Mouse (Mus musculus) kidney, postnatal 10 days (tissue): ENCODE measurements around the gene Auts2.
"Not testable (repeated sequence)": the region's sequence is repeated elsewhere in the genome, so short reads cannot be mapped to it uniquely, and the experiment has no call there.

ENCODE experiments used
- DNase-seq: peaks from one replicate; pipeline ENCODE4 v3.0.0; 2021; ENCODE audit warnings: mixed read lengths

Auts2 gene

DNA sequence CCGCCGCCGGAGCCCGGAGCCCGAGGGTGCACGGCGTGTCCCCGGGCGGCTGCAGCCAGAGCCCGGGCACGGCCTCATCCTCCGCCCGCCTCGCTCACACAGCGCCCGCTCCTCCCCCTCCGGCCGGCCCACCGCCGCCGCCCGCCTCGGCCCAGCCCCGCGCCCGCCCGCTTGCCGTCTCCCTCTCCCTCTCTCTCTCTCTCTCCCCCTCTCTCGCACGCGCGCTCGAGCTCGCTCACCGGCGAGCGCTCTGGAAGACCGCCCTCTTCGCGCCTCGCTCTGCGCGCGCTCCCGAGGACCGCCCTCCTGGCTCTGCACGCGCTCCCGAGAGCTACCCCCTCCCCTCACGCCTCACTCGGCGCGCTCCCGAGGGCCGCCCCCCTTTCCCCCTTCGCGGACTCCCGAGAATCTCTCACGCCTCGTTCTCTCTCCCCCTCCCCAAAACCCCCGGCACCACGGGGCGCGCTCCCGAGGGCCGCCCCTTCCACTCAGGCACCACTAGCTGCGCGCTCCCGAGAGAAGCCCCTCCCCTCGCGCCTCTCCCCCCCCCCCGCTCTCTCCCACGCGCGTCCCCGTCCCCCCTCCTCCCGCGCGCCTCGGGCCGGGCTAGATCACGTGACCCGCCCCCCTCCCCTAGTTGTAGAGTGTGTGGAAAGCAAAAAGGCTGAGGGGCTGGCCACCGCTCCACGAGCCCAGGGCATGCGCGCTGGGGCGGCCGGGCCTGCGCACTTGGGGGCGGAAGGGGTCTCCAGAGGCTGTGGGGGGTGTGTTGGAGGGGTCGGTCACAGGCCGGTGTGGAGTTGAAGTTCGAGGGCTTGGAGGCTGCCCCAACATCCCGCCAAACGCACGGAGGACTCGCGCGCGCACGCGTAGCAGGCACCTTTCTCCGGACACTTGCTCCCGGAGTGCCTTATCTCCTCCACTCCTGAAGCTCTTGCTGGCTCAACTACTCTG lies at the start of gene Auts2:
Auts2 (minus strand) TSS at position 227 of the 954 bp plus-strand sequence.
- DNase-seq = peak; percentile 93

DNA sequence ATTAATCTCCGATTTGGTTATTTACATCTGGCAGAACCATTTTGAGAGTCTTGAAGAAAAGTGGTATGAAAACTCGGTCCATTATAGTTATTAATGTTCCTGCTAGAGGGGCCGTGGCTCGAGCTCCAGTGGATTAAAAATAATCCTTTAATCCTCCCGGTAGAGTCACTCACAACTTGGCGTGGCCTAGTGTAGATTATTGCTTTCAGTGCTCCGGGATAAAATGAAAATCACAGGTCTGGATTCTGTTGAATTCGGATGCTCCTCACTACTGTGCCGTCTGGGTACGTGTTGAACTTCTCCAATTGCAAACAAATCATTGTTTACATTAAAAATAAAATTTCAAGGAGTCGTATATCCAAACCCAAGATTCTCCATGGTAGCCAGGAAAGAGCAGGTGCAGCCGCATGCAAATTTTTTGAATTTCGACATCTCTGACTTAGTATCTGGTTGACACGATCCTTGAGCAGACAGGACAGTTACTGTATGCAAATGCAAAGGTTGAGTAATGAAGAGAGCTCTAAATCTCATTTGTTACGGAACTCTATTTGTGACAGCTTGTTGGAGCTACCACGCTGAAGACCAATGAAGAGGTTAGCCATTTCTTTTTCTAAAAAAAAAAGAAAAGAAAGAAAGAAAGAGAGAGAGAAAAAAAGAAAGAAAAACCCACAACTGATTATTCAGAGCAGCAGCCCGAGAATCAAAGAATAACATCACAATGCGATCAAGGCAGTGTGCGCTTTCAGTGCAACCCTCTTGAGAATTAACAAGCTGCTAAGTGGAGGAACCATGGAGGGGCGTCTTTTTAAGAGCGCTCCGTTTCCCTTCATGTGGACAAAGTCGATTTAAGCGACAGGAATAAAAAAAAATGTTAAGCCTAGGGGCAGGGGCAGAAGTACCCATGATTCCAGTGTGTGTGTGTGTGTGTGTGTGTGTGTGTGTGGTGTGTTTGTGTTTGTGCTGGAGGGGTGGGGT lies 48.9 kb upstream of the Auts2 start:
- DNase-seq = no peak

DNA sequence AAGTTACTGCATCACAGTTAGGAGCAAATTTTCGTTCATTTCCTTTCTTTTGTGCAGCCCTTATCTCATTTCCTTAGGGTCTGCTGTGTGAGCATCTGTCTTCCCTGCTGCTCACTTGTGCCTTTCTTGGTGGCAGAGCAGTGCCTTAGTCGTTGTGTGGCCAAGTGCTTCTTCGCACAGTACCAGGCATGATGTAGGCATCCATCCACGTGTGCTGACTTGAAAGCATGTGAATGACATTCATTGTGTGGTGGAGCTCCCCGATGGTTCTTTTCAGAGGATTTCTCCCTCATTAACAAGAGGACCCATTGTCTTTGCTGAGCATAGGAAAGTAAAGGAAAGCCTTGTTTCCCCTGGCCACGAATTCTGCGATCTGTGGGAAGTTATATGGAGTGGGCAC lies 36.6 kb upstream of the Auts2 start:
- DNase-seq = no peak

DNA sequence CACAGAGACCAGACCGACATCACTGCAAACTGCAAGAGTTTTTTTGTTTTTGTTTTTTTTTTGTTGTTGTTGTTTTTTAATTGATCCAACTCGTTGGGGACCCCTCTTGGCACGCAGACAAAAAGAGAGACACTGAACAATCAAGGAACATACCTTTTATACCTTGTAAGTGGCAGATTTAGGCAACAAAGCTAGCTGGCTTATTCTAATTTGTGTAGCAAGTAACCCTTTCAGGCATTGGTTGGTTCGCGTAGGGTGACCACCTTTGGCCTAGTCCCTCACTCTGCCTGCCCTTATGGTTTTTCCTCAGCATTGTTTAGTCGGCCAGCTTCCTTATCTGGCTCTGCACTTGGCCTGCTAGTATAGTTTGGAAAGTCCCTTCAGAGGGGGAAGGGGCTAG lies 17.6 kb upstream of the Auts2 start:
- DNase-seq = not testable (repeated sequence)

DNA sequence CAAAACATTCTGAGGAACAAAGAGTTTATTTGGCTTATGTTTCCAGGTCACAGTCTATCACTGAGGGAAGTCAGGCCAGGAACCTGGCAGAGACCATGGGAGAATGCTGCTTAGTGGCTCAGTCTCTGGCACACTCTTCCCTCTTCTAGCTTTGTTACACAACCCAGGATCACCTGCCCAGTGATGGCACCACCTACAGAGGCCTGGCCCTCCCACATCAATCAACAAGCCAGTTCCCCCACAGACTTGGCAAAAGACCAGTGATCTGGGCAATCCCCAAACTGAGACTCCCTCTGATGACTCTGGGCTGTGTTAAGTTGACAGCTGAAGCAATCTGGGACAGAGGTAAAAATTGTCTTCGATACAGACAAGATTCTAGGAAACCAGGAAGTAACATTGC lies 2.6 kb upstream of the Auts2 start:
- DNase-seq = no peak

DNA sequence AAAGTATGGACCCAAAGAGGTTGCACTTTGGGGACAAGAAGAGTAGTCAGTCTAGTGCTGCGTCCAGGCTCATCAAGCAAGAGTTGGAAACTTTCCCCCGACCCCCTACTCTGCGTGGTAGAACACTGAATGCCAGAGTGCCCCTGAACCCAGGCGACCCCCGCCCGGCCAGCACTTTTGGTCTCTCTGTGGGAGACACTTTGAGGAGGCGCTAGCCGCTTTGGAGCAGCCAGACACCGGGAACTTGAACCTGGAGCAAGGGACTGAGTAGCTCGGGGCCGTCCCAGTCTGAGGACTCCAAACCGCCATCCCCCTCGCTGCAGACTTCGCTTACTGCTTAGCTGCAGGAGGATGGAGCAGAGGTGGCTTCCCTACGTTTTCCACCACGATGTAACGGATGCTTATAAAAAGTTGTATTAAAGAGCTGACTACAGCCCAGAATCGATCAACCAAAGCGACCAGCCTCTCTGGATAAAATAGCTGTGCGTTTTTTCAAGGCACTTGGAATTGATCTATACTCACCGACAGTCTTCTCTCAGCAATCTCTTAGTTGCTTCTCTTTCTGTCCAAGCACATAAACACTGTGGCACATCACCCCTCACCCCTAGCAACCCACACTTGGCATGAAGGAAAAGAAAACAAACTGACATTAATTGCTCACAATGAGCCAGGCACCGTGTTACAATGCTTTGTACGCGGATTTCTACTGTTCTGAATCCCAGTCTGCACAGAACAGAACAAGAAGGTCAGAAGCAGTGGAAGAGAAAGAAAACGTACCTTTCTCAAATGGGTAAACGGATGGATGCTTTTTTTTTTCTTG lies 1.2 kb upstream of the Auts2 start:
- peak; percentile 34 for DNase-seq

DNA sequence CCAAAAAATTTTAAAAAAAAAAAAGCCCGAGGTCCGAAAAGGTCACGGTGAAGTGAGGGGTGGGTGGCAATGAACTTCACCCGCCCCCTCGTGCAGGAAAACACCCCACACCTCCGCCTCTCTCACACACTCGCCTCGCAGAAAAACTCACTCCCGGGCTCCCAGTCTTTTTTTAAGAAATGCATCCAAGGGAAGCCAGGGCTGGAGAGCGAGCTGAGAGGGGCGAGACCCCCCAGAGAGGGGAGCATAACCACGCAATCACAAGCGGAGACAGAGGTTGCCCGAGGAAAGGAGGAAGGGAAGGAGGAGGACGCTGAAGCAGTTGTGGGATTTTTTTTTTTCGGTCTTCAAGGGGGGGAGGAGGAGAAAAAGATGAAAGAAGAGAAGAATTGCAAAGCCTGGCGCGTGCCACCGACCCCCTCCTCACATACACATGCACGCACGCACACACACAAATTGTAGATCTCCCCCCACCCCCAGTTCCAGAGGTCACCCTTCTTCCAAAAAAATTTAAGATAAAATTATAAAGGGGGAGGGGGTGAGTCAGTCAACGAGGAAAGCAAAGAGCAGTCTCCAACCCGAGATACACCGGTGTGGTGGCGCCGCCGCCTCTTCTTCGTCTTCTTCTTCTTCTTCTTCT lies 643 bp downstream of the Auts2 start:
- peak; percentile 35 for DNase-seq

DNA sequence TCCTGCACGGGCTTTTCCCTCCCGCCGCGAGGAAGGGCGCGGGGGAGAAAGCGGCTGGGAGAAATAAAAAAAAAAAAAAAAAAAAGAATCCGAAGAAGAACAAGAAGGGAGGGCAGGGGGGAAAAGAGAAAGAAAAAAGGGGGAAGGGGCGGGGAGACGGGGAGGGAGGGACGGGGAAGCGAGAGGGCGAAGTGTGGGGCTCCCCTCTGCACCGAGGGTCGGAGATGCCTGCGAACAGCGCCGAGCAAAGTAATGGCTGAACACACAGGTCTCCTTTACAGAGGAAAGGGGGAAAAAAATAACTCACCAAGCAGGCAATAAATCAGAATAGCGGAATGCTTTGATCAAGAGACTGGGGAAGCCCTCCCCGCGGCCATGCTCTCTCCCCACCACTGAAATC lies 1.2 kb downstream of the Auts2 start:
- DNase-seq = peak; percentile 39

DNA sequence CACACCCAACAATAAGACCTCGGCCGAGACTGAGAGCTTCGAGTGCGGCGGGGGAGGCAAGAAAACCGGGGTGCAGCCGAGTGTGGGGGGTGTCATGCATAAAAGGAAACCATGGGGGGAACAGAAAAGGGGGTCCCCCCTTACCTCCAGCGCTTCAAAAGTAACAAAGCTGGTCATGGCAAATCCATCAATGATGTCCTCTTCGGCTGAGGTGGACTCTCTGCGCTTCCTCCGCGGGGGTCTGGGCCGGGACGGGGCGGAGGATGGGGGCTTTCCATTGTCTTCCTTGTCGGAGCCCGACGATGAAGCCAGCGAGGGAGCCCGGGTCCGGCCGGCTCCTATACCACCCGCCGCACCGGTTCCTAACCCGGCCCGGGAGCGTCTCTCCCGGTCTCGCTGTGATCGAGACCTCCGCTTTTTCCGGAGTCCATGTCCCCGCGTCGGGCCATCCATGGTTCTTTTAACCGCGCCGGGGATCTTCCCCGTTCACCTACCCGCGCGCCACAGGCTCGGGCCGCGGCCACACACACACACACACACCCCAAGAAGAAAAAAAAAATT lies 1.7 kb downstream of the Auts2 start:
- peak; percentile 60 for DNase-seq

DNA sequence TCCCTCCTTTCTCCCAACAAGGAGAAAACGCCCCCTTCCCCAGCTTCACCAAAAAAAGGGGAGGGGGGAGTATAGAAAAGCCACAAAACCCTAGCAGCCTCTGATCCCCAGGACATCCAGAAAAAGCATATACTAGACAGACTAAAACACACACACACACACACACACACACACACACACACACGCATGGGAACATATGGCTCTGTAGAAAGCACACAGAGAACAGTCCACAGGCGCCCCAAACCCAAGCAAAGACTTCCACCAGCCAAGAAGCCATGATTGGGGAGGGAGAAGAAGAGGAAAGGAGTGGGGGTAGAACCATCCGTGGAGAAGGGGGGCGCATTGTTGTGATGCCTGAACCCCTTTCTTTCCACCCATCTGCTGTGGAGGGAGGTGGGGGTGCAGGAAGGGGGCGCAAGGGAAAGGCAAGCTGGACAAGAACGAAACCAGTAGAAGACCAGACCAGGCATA lies 2.3 kb downstream of the Auts2 start:
- peak; percentile 28 for DNase-seq

DNA sequence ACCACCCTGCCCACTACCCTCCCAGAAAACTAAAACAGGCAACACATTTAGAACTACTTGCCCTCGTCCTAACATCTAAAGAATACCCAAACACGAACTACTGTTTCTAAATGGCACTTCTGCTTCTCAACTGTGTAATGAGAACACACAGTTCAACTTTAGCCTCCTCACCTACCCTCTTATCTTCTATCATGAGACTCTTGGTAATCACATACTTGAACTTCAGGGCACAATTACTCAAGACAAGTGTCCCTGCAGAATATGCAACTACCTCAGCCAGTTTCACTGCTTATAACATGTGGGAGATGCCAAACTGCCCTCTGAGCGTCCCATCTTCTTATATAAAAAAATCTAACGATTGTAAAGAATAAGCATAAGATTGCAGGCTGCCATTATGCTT lies 5.7 kb downstream of the Auts2 start:
- no peak for DNase-seq

DNA sequence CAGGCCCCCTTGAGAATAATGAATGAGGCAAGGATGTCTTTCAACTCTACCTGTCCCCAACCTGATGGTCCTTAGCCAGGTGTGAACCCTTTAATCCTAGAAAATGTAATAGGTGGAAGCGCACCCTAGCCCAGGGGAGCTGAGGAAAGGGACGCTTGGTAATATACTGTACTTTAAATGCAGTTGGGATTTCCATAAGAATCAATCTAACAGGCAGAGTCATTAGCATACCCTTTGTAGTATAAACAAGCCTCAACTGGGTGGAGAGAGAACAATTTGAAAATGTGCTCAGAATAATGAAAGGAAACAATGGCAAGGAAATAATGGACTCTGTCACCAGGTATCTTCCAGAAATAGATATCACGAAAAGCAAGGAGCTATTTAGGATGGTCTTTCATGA lies 16.7 kb downstream of the Auts2 start:
- no peak for DNase-seq

DNA sequence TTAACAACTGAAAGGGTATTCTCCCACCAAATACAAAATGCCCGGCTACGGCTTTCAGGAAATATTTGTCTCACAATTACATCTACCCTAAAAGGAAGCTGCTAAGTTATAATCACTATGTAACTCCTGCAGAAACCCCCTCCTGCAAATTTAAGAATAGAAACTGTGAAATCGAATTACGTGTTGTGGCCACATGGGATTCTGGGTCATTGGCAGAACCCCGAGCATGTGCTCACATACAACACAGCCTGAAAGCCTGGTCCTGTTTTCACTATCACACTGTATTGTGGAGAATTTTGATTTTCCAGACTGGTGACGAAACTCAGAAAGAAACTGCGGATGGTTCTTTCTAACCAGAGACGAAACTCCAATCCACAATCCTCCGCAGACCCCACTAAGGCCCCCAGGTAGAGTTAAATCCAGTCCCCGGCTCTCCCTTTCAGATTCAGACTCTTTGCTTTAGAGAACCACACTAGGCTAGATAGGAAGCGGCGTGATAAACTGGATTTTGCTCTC lies 21.7 kb downstream of the Auts2 start:
- no peak for DNase-seq

DNA sequence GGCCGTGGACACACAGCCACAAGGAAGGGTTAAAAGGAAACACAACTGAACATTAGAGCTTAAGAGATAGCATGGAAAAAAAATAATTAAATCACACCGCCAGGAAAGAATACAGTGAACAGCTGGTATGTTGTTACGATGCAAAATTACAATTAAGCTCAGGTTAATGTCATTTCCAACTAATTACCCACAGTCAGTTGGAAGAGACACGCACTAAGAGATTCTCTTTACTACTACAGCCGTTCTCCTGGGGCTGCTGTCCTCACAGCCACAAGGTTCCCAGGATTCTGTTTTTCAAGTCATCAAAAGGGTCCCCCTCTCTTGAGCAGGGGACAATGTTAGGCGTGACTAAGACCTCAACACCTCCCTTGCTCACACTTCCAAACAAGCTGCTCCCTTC lies 25.3 kb downstream of the Auts2 start:
- DNase-seq = no peak

DNA sequence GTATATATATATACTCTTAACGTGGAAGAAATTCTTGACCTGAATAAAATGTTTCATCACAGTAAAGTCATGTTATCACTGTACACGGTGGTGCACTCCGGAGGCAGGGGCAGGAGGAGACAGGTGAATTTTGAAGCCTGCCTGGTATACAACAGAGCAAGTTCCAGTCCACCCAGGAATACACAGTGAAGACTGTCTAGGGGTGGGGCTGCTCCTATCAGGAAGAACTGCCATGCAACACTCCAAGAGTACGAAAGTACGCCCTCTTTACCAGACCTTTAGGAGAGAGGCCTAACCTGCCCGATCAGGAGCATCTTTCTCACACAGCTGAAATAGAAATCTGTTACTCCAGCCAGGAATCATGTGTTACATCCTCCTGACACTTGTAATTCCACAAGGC lies 28.6 kb downstream of the Auts2 start:
- no peak for DNase-seq

DNA sequence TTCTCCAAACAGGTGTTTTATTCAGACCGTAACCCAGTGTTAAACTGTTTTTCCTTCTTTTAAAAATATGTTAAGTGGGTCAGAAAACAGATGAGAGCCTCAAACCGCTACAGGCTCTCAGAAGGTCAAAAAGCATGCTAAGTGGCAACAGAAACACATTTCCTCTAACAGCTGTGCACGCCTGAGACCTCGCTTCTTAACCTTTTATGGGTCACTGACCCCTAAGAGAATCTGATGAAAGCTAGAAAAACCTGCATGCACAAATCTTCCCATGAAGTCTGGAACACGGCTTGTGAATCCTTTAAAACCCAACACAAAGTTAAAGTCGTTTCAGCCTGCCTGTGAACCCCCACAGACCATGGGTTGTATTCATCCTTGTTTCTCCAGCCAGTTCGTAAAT lies 29.9 kb downstream of the Auts2 start:
- DNase-seq = no peak

DNA sequence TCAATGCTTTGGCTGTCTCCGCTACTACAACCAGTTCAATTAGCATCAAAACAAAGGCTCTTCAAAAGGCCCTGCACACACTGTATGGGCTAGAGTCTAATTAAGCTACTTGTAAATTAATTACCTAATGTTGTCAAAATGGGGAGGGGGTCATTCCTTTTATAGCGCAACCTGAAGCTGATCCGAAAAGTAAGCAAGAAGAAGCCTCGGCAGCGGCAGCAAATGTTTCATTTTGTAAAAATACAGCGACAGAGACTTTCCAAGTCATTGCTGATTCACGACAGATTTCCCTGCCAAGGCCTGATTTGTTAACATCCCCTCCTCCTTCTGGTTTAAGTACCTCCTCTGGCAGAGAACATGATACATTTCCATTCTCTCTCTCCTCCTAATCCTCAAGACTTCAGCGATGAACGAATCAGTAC lies 33.7 kb downstream of the Auts2 start:
- DNase-seq = no peak

DNA sequence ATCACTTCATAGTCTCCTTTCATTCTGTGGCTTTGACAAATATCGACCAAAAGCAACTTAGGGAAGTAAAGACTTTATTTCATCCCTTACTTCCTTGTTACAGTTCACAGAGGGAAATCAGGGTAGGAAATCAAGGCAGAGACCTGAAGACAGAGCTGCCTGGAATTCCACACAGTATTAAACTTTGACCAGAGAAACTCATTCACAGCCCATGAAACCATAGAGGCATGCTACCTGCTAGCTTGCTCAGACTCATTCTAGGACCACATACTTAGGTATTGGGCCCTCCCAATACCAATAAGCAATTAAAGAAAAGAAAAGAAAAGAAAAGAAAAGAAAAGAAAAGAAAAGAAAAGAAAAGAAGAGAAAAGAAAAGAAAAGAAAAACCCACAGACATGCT lies 38.3 kb downstream of the Auts2 start:
- DNase-seq = no peak

DNA sequence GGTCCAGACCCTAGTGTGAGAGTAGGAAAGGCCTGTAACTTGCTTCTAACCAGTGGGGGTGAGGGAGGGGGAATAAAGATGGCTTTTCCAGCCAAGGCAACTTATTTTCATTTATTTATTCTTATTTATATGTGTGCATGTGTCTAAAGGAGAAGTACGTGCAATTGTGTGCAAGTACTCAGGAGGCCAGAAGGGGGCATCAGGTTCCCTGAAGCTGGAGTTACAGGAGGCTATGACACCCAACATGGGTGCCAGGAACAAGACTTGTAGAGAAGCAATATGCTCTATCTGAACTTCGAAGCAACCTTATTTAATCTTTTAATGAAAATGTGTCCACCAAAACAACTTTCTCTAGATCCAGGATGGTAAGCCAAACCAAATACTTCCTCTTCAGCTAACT lies 39.7 kb downstream of the Auts2 start:
- DNase-seq = no peak

DNA sequence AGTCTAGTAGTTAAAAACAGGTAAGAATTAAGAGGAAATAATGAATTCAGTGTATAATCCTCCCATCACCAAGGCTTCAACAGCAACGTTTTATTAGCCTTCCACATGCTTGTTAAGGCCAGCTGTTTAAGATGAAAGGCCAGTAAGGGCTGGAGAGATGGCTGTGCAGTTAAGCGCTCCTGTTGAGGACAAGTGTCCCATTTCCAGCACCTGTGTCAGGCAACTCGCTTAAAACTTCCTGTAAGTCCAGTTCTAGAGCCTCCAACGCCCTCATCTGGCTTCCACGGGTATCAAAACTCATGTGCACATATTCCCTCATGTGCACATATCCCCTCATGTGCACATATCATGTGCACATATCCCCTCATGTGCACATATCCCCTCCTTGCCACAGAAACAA lies 41.1 kb downstream of the Auts2 start:
- no peak for DNase-seq

DNA sequence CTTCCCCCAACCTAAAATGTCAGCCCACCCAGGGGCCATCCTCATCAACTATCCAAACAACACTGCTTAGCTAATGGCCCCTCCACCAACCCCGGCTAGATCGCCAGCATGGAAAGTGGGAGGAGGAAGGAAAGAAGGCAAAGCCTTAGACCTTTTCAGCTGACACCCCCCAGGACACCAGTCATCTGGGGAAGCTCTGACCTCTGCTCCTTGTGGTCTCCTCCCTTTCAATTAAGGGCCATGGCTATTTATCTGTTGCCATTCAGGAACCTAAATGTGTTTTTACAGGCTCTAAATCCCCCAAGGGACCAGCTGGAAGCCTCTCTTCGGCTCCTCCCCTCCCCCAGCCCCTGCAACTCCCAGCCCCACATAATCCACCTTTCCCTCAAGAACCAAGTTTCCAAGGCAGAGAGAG lies 42.3 kb downstream of the Auts2 start:
- no peak for DNase-seq
